Mouse (Mus musculus): ENCODE data around the gene Lrfn3. TPM values are rescaled to one million over a fixed set of nuclear protein-coding genes. Genes with fewer than 3 reads are reported as not detected.

Lrfn3 gene
- polyA plus RNA-seq, 1 experiment from 2014 or later, result 1.3 TPM

GRCm38 (mm10) chr7:30360028-30360427 lies 2.5 kb downstream of the Lrfn3 start:
- no peak overlapping the region for H3K4me2 ChIP-seq (ENCODE audit: low read length)
- no peaks in the 10 kb centered on the region for H3K36me3 ChIP-seq (ENCODE audit: control insufficient read depth, insufficient read depth, low read length)
- H3K27ac ChIP-seq (replicated peaks in 1 of 2; ENCODE audit: control insufficient read depth in 1 of 2, insufficient read depth in 1 of 2, low read depth in 2 of 2, low read length in 2 of 2), result no peak overlapping the region
- WGBS, result 80% methylated on average over 17 of the region's 17 CpGs
- H3K9ac ChIP-seq (ENCODE audit: low read length), result no peak overlapping the region
- H3K4me3 ChIP-seq (ENCODE audit: control insufficient read depth in 1 of 2, insufficient read depth in 1 of 2, low read depth in 1 of 2, low read length in 2 of 2), result no peak overlapping the region
- no peaks in the 10 kb centered on the region for H3K9me3 ChIP-seq (ENCODE audit: control insufficient read depth, low read length)
- H3K27me3 ChIP-seq (ENCODE audit: control insufficient read depth, insufficient read depth, low read length), result peaks cover 12% of the 10 kb centered on the region
- ATAC-seq (ENCODE audit: insufficient number of reproducible peaks, insufficient read depth, low FRiP score, low read depth), result no peak
- H3K4me1 ChIP-seq (ENCODE audit: control insufficient read depth in 2 of 2, insufficient read depth in 2 of 2, low read length in 2 of 2), result peaks cover 2 to 11% of the 10 kb centered on the region in 2 experiments; a peak in 2 of 4 replicates

- Histone ChIP-seq H3K4me1 (ENCODE audit: control insufficient read depth in 2 of 2, insufficient read depth in 2 of 2, low read length in 2 of 2) (peaks cover 2 to 11% of the 10 kb centered on the region in 2 experiments; a peak in 2 of 4 replicates), H3K27ac (replicated peaks in 1 of 2; ENCODE audit: control insufficient read depth in 1 of 2, insufficient read depth in 1 of 2, low read depth in 2 of 2, low read length in 2 of 2) (no peak overlapping the region), H3K4me3 (ENCODE audit: control insufficient read depth in 1 of 2, insufficient read depth in 1 of 2, low read depth in 1 of 2, low read length in 2 of 2) (no peak overlapping the region), H3K27me3 (ENCODE audit: control insufficient read depth, insufficient read depth, low read length) (peaks cover 7% of the 10 kb centered on the region), H3K36me3 (ENCODE audit: control insufficient read depth, insufficient read depth, low read length) (no peaks in the 10 kb centered on the region), H3K4me2 (ENCODE audit: low read length) (no peak overlapping the region), H3K9ac (ENCODE audit: low read length) (no peak overlapping the region), H3K9me3 (ENCODE audit: control insufficient read depth, low read length) (no peaks in the 10 kb centered on the region)
- WGBS, result 76% methylated on average over 31 of the region's 31 CpGs
- no peak for ATAC-seq (ENCODE audit: insufficient number of reproducible peaks, insufficient read depth, low FRiP score, low read depth)
Measured at GRCm38 (mm10) chr7:30359276-30359865, 3.2 kb downstream of the Lrfn3 start.

- no peak for ATAC-seq (ENCODE audit: insufficient number of reproducible peaks, insufficient read depth, low FRiP score, low read depth)
- 69% methylated on average over 7 of the region's 7 CpGs for WGBS
- H3K27me3 ChIP-seq (ENCODE audit: control insufficient read depth, insufficient read depth, low read length), result no peaks in the 10 kb centered on the region
- H3K9me3 ChIP-seq (ENCODE audit: control insufficient read depth, low read length), result no peaks in the 10 kb centered on the region
- no peak overlapping the region for H3K27ac ChIP-seq (replicated peaks in 1 of 2; ENCODE audit: control insufficient read depth in 1 of 2, insufficient read depth in 1 of 2, low read depth in 2 of 2, low read length in 2 of 2)
- H3K4me3 ChIP-seq (ENCODE audit: control insufficient read depth in 1 of 2, insufficient read depth in 1 of 2, low read depth in 1 of 2, low read length in 2 of 2), result no peak overlapping the region
- H3K36me3 ChIP-seq (ENCODE audit: control insufficient read depth, insufficient read depth, low read length), result no peaks in the 10 kb centered on the region
- no peak overlapping the region for H3K9ac ChIP-seq (ENCODE audit: low read length)
- peaks cover 3 to 11% of the 10 kb centered on the region in 2 experiments; a peak in 3 of 4 replicates for H3K4me1 ChIP-seq (ENCODE audit: control insufficient read depth in 2 of 2, insufficient read depth in 2 of 2, low read length in 2 of 2)
- no peak overlapping the region for H3K4me2 ChIP-seq (ENCODE audit: low read length)
Measured at GRCm38 (mm10) chr7:30358378-30359186, 4.0 kb downstream of the Lrfn3 start.

GRCm38 (mm10) chr7:30354059-30354458 lies 8.5 kb downstream of the Lrfn3 start:
- 65% methylated on average over 4 of the region's 4 CpGs for WGBS
- H3K9me3 ChIP-seq (ENCODE audit: control insufficient read depth, low read length), result no peaks in the 10 kb centered on the region
- no peak for ATAC-seq (ENCODE audit: insufficient number of reproducible peaks, insufficient read depth, low FRiP score, low read depth)

GRCm38 (mm10) chr7:30353279-30353822 lies 9.2 kb downstream of the Lrfn3 start:
- Histone ChIP-seq H3K9me3 (ENCODE audit: control insufficient read depth, low read length) (no peaks in the 10 kb centered on the region), H3K4me2 (ENCODE audit: low read length) (no peak overlapping the region), H3K4me3 (ENCODE audit: control insufficient read depth in 1 of 2, insufficient read depth in 1 of 2, low read depth in 1 of 2, low read length in 2 of 2) (no peak overlapping the region), H3K9ac (ENCODE audit: low read length) (no peak overlapping the region), H3K27ac (replicated peaks in 1 of 2; ENCODE audit: control insufficient read depth in 1 of 2, insufficient read depth in 1 of 2, low read depth in 2 of 2, low read length in 2 of 2) (no peak overlapping the region), H3K27me3 (ENCODE audit: control insufficient read depth, insufficient read depth, low read length) (peaks cover 19% of the 10 kb centered on the region), H3K36me3 (ENCODE audit: control insufficient read depth, insufficient read depth, low read length) (no peaks in the 10 kb centered on the region), H3K4me1 (ENCODE audit: control insufficient read depth in 2 of 2, insufficient read depth in 2 of 2, low read length in 2 of 2) (peaks cover 0 to 2% of the 10 kb centered on the region in 2 experiments; a peak in 1 of 4 replicates)
- no peak for ATAC-seq (ENCODE audit: insufficient number of reproducible peaks, insufficient read depth, low FRiP score, low read depth)
- WGBS, result 24% methylated on average over 6 of the region's 6 CpGs

More at GRCm38 (mm10) chr7:30354059-30354458, 8.5 kb downstream of the Lrfn3 start:
- no peak overlapping the region for H3K9ac ChIP-seq (ENCODE audit: low read length)
- H3K4me3 ChIP-seq (ENCODE audit: control insufficient read depth in 1 of 2, insufficient read depth in 1 of 2, low read depth in 1 of 2, low read length in 2 of 2), result no peak overlapping the region
- no peak overlapping the region for H3K27ac ChIP-seq (replicated peaks in 1 of 2; ENCODE audit: control insufficient read depth in 1 of 2, insufficient read depth in 1 of 2, low read depth in 2 of 2, low read length in 2 of 2)
- H3K4me1 ChIP-seq (ENCODE audit: control insufficient read depth in 2 of 2, insufficient read depth in 2 of 2, low read length in 2 of 2), result peaks cover 0 to 2% of the 10 kb centered on the region in 2 experiments; a peak in 1 of 4 replicates
- H3K27me3 ChIP-seq (ENCODE audit: control insufficient read depth, insufficient read depth, low read length), result peaks cover 12% of the 10 kb centered on the region
- H3K4me2 ChIP-seq (ENCODE audit: low read length), result no peak overlapping the region
- H3K36me3 ChIP-seq (ENCODE audit: control insufficient read depth, insufficient read depth, low read length), result no peaks in the 10 kb centered on the region

- H3K4me2 ChIP-seq (ENCODE audit: low read length), result no peak overlapping the region
Measured at GRCm38 (mm10) chr7:30347828-30348227, 14.7 kb downstream of the Lrfn3 start.

GRCm38 (mm10) chr7:30346635-30347379 lies 15.8 kb downstream of the Lrfn3 start:
- H3K4me2 ChIP-seq (ENCODE audit: low read length), result no peak overlapping the region
- no peaks in the 10 kb centered on the region for H3K36me3 ChIP-seq (ENCODE audit: control insufficient read depth, insufficient read depth, low read length)
- H3K4me1 ChIP-seq (ENCODE audit: control insufficient read depth in 2 of 2, insufficient read depth in 2 of 2, low read length in 2 of 2), result no peaks in the 10 kb centered on the region
- peaks cover 43% of the 10 kb centered on the region for H3K27me3 ChIP-seq (ENCODE audit: control insufficient read depth, insufficient read depth, low read length)
- ATAC-seq (ENCODE audit: insufficient number of reproducible peaks, insufficient read depth, low FRiP score, low read depth), result no peak
- 24% methylated on average over 21 of the region's 21 CpGs for WGBS
- no peak overlapping the region for H3K27ac ChIP-seq (replicated peaks in 1 of 2; ENCODE audit: control insufficient read depth in 1 of 2, insufficient read depth in 1 of 2, low read depth in 2 of 2, low read length in 2 of 2)
- no peak overlapping the region for H3K4me3 ChIP-seq (ENCODE audit: control insufficient read depth in 1 of 2, insufficient read depth in 1 of 2, low read depth in 1 of 2, low read length in 2 of 2)
- no peaks in the 10 kb centered on the region for H3K9me3 ChIP-seq (ENCODE audit: control insufficient read depth, low read length)
- H3K9ac ChIP-seq (ENCODE audit: low read length), result no peak overlapping the region

More at GRCm38 (mm10) chr7:30347828-30348227, 14.7 kb downstream of the Lrfn3 start:
- WGBS, result 1% methylated on average over 30 of the region's 30 CpGs
- H3K27me3 ChIP-seq (ENCODE audit: control insufficient read depth, insufficient read depth, low read length), result peaks cover 43% of the 10 kb centered on the region
- H3K4me1 ChIP-seq (ENCODE audit: control insufficient read depth in 2 of 2, insufficient read depth in 2 of 2, low read length in 2 of 2), result no peaks in the 10 kb centered on the region
- no peak overlapping the region for H3K4me3 ChIP-seq (ENCODE audit: control insufficient read depth in 1 of 2, insufficient read depth in 1 of 2, low read depth in 1 of 2, low read length in 2 of 2)
- no peak overlapping the region for H3K27ac ChIP-seq (replicated peaks in 1 of 2; ENCODE audit: control insufficient read depth in 1 of 2, insufficient read depth in 1 of 2, low read depth in 2 of 2, low read length in 2 of 2)
- no peak for ATAC-seq (ENCODE audit: insufficient number of reproducible peaks, insufficient read depth, low FRiP score, low read depth)
- no peaks in the 10 kb centered on the region for H3K36me3 ChIP-seq (ENCODE audit: control insufficient read depth, insufficient read depth, low read length)
- no peak overlapping the region for H3K9ac ChIP-seq (ENCODE audit: low read length)
- H3K9me3 ChIP-seq (ENCODE audit: control insufficient read depth, low read length), result no peaks in the 10 kb centered on the region
